Mouse (Mus musculus) frontal cortex, postnatal 36 days (tissue): ENCODE measurements at regions not wholly inside any gene's neighbourhood (a gene's known extent, or its start where the extent isn't known, plus 50 kb on each side); places are given as distances from the start of the nearest gene placed in this dataset.

Source experiments
- DNase-seq, 2 experiments: peaks; one replicate each; pipeline ENCODE4 v3.0.0; 2022; ENCODE audit warnings: low spot score in 2 of 2

GRCm38 (mm10) chr12:30510861-30511260 is 73.4 kb upstream of the Tmem18 start:
- no peak for DNase-seq

- DNase-seq = no peak
Measured at GRCm38 (mm10) chr12:30483370-30483769, 100.9 kb upstream of the Tmem18 start.

DNA sequence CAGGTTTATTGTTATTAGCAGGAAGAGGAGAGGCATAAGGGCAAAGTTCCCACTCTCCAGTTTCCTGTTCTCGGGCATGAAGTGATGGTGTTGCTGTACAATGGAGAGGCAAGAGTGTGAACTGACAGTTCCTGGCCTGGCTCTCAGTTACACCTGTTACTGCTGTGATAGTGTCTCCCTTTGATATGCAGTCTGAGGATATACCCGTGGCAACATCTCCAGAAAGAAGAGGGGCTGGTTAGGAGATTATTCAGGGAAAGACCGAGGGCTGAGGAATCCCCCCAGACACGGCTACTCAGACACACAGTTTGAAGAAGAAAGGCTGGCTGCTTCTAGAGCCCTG is 100.3 kb upstream of the Sntg2 start:
- DNase-seq = no peak

DNA sequence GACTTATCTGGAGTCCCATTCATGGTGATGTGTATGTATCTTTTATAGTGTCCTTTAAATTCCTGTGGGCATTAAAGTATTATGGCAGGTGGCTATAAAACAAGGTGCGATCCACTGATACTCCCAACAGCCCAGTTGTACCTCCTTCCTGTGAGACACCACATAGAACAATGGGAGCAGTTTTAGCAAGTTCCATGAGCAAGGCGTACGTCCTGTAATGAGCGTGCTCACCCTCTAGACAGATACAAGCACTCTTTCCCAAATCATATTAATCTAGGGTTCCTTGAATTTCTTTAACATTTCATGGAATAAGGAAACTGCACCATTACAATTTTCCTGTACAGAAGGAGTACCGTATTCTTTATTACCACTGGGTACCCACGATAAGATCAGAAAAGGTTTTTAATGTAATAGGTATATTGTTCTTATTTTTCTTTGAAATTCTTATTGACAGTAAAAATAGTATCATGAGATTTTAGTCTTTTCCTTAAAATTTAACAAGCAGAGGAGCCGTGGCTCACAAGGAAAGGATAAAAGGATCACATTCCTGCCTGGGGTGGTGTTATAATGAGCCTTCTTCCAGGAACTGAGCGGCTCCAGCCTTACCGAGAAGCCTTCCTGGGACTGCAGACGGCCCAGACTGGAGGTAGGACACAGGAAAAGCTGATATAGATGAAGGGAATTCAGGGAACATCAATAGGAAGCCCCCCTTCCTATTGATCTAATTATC is 99.7 kb upstream of the Sntg2 start:
- no peak for DNase-seq

DNA sequence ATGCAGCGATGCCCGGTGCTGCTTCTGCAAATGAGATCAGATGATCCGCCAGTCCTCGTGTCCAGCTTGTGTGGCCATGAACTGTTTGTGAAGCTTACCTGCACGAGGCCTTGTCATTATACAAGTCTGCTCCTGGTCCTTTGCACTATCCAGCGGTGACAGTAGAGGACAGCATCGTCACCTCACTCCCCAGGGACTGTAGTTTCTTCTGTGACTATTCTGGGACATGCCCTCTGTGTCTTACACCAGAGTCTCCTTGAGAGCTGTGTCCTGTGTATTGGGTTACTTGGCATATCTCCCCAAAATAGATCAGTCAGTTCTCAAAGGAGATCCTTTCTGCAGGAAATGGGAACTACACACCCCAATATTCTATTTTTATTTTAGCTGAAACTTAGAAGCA is 94.0 kb upstream of the Sntg2 start:
- no peak for DNase-seq

- DNase-seq = no peak
Measured at GRCm38 (mm10) chr12:30450614-30451013, 77.4 kb upstream of the Sntg2 start.

DNA sequence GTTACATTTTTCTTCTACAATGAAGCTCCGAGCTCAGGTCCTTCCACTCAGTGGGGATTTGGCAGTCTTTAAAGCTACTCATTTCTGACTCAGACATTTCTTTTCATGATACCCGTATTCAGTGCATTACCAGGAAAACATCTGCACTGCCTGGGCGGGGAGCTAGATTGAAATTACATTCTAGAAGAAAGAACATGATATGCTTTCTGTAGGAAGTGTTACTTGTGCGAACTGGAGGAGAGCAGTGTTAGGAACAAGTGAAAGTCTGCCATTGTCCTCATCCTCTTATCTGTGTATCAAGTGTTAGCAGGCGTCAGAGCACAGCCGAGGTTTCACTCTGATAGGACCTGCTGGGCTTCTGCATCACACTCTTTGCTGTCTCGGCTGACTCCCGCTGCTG is 61.7 kb upstream of the Sntg2 start:
- DNase-seq = peak; percentile 54 to 65

DNA sequence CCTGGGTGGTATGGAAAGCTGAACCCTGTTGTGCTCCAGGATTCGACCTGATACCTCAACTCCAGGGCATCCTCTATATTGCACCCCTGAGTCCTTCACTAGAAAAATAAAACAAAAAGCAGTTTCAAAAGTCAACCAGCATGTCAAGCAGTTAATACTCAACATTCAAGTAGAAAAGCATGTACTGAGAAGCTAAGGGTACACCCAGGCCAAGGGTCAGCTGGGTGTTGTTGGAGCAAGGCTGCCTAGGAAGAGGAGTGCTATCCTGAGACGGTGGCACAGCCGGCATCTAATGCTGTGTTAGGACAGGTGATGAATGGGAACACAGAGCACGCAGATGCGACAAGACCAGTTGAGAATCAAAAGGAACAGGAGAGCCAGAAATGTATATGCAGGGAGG is 59.7 kb upstream of the Sntg2 start:
- DNase-seq = no peak

GRCm38 (mm10) chr12:30430641-30431040 is 57.5 kb upstream of the Sntg2 start:
- DNase-seq = no peak

GRCm38 (mm10) chr12:30425301-30425700 is 52.1 kb upstream of the Sntg2 start:
- no peak for DNase-seq
